Mouse (Mus musculus): ENCODE measurements at regions not wholly inside any gene's neighbourhood (a gene's known extent, or its start where the extent isn't known, plus 50 kb on each side); places are given as distances from the start of the nearest gene placed in this dataset.

GRCm38 (mm10) chr12:79879918-79880273 lies 232.9 kb downstream of the Zfp36l1 start:
- 28% methylated on average over 9 of the region's 9 CpGs for WGBS
- peak; percentile 32 for DNase-seq (ENCODE audit: low spot score)

GRCm38 (mm10) chr12:79879093-79879917 lies 233.5 kb downstream of the Zfp36l1 start:
- no peak for DNase-seq (ENCODE audit: low spot score)
- Histone ChIP-seq H3K4me1 (ENCODE audit: insufficient read depth, low read length) (peaks cover 8% of the 10 kb centered on the region; the same call in 1 of the 2 replicates), H3K4me3 (ENCODE audit: low read depth, low read length) (no peak overlapping the region), H3K9ac (replicated peaks; ENCODE audit: low read length, poor library complexity, severe bottlenecking) (no peak overlapping the region), H3K36me3 (ENCODE audit: insufficient read depth, low read length) (no peaks in the 10 kb centered on the region), H3K4me2 (ENCODE audit: low read depth, low read length, poor library complexity, severe bottlenecking) (no peak overlapping the region), H3K27ac (ENCODE audit: low read depth, low read length) (no peak overlapping the region), H3K27me3 (ENCODE audit: insufficient read depth, low read length) (no peaks in the 10 kb centered on the region), H3K9me3 (ENCODE audit: low read length) (no peaks in the 10 kb centered on the region)
- ATAC-seq (ENCODE audit: low FRiP score) = no peak
- TF ChIP-seq CTCF (IDR thresholded peaks at IDR 0.05) = no peak
- WGBS = 19% methylated on average over 15 of the region's 15 CpGs

More at GRCm38 (mm10) chr12:79879918-79880273, 232.9 kb downstream of the Zfp36l1 start:
- H3K27ac ChIP-seq (ENCODE audit: low read depth, low read length) = no peak overlapping the region
- peaks cover 8% of the 10 kb centered on the region; the same call in 1 of the 2 replicates for H3K4me1 ChIP-seq (ENCODE audit: insufficient read depth, low read length)
- H3K9ac ChIP-seq (replicated peaks; ENCODE audit: low read length, poor library complexity, severe bottlenecking) = no peak overlapping the region
- no peak for TF ChIP-seq CTCF (IDR thresholded peaks at IDR 0.05)
- H3K4me2 ChIP-seq (ENCODE audit: low read depth, low read length, poor library complexity, severe bottlenecking) = no peak overlapping the region
- no peak for ATAC-seq (ENCODE audit: low FRiP score)
- no peak overlapping the region for H3K4me3 ChIP-seq (ENCODE audit: low read depth, low read length)
- no peaks in the 10 kb centered on the region for H3K36me3 ChIP-seq (ENCODE audit: insufficient read depth, low read length)
- no peaks in the 10 kb centered on the region for H3K9me3 ChIP-seq (ENCODE audit: low read length)
- H3K27me3 ChIP-seq (ENCODE audit: insufficient read depth, low read length) = no peaks in the 10 kb centered on the region

GRCm38 (mm10) chr12:79878766-79879092 lies 234.1 kb downstream of the Zfp36l1 start:
- DNase-seq (ENCODE audit: low spot score) = no peak
- Histone ChIP-seq H3K9me3 (ENCODE audit: low read length) (no peaks in the 10 kb centered on the region), H3K9ac (replicated peaks; ENCODE audit: low read length, poor library complexity, severe bottlenecking) (no peak overlapping the region), H3K27ac (ENCODE audit: low read depth, low read length) (no peak overlapping the region), H3K36me3 (ENCODE audit: insufficient read depth, low read length) (no peaks in the 10 kb centered on the region), H3K27me3 (ENCODE audit: insufficient read depth, low read length) (no peaks in the 10 kb centered on the region), H3K4me1 (ENCODE audit: insufficient read depth, low read length) (peaks cover 8% of the 10 kb centered on the region; the same call in 1 of the 2 replicates), H3K4me3 (ENCODE audit: low read depth, low read length) (no peak overlapping the region), H3K4me2 (ENCODE audit: low read depth, low read length, poor library complexity, severe bottlenecking) (no peak overlapping the region)
- 63% methylated on average over 5 of the region's 5 CpGs for WGBS
- TF ChIP-seq CTCF (IDR thresholded peaks at IDR 0.05) = no peak
- ATAC-seq (ENCODE audit: low FRiP score) = no peak

GRCm38 (mm10) chr12:79878163-79878562 lies 234.7 kb downstream of the Zfp36l1 start:
- ATAC-seq (ENCODE audit: low FRiP score) (no peak), DNase-seq (ENCODE audit: low spot score) (no peak)
- Histone ChIP-seq H3K4me2 (ENCODE audit: low read depth, low read length, poor library complexity, severe bottlenecking) (no peak overlapping the region), H3K27ac (ENCODE audit: low read depth, low read length) (no peak overlapping the region), H3K4me3 (ENCODE audit: low read depth, low read length) (no peak overlapping the region), H3K9me3 (ENCODE audit: low read length) (no peaks in the 10 kb centered on the region), H3K4me1 (ENCODE audit: insufficient read depth, low read length) (peaks cover 8% of the 10 kb centered on the region; the same call in 1 of the 2 replicates), H3K27me3 (ENCODE audit: insufficient read depth, low read length) (no peaks in the 10 kb centered on the region), H3K9ac (replicated peaks; ENCODE audit: low read length, poor library complexity, severe bottlenecking) (no peak overlapping the region), H3K36me3 (ENCODE audit: insufficient read depth, low read length) (no peaks in the 10 kb centered on the region)
- 96% methylated on average over 3 of the region's 3 CpGs for WGBS
- TF ChIP-seq CTCF (IDR thresholded peaks at IDR 0.05) = no peak

GRCm38 (mm10) chr12:79874333-79874732 lies 238.5 kb downstream of the Zfp36l1 start:
- Histone ChIP-seq H3K36me3 (ENCODE audit: insufficient read depth, low read length) (no peaks in the 10 kb centered on the region), H3K4me2 (ENCODE audit: low read depth, low read length, poor library complexity, severe bottlenecking) (no peak overlapping the region), H3K4me1 (ENCODE audit: insufficient read depth, low read length) (peaks cover 3% of the 10 kb centered on the region; the same call in 1 of the 2 replicates), H3K27me3 (ENCODE audit: insufficient read depth, low read length) (no peaks in the 10 kb centered on the region), H3K27ac (ENCODE audit: low read depth, low read length) (no peak overlapping the region), H3K9ac (replicated peaks; ENCODE audit: low read length, poor library complexity, severe bottlenecking) (no peak overlapping the region), H3K9me3 (ENCODE audit: low read length) (no peaks in the 10 kb centered on the region), H3K4me3 (ENCODE audit: low read depth, low read length) (no peak overlapping the region)
- no peak for TF ChIP-seq CTCF (IDR thresholded peaks at IDR 0.05)
- DNase-seq (ENCODE audit: low spot score) (no peak), ATAC-seq (ENCODE audit: low FRiP score) (no peak)
- 68% methylated on average over 2 of the region's 2 CpGs for WGBS

GRCm38 (mm10) chr12:79865179-79865552 lies 247.6 kb downstream of the Zfp36l1 start:
- Histone ChIP-seq H3K27me3 (ENCODE audit: insufficient read depth, low read length) (no peaks in the 10 kb centered on the region), H3K9ac (replicated peaks; ENCODE audit: low read length, poor library complexity, severe bottlenecking) (no peak overlapping the region), H3K4me1 (ENCODE audit: insufficient read depth, low read length) (no peaks in the 10 kb centered on the region), H3K27ac (ENCODE audit: low read depth, low read length) (no peak overlapping the region), H3K4me2 (ENCODE audit: low read depth, low read length, poor library complexity, severe bottlenecking) (no peak overlapping the region), H3K36me3 (ENCODE audit: insufficient read depth, low read length) (no peaks in the 10 kb centered on the region), H3K4me3 (ENCODE audit: low read depth, low read length) (no peak overlapping the region), H3K9me3 (ENCODE audit: low read length) (no peaks in the 10 kb centered on the region)
- DNase-seq (ENCODE audit: low spot score) = no peak
- no peak for TF ChIP-seq CTCF (IDR thresholded peaks at IDR 0.05)
- ATAC-seq (ENCODE audit: low FRiP score) = no peak
- 76% methylated on average over 6 of the region's 6 CpGs for WGBS

Data from midbrain, postnatal 0 days (tissue).